Mouse (Mus musculus) naive thymus-derived CD4-positive, alpha-beta T cell, adult 2 months (primary cell): ENCODE results near the gene Wasf3.
"Not testable (repeated sequence)": the region's sequence is repeated elsewhere in the genome, so short reads cannot be mapped to it uniquely, and the experiment has no call there.

ENCODE experiments used
- DNase-seq: peaks from one replicate; pipeline ENCODE4 v3.0.0-alpha.2; 2011; ENCODE audit warnings: low read depth

Wasf3 gene

GRCm38 (mm10) chr5:146446633-146447032 lies 61.8 kb downstream of the Wasf3 start:
- DNase-seq = no peak

- DNase-seq = no peak
Observed at GRCm38 (mm10) chr5:146451592-146452254, 66.9 kb downstream of the Wasf3 start.

- DNase-seq = no peak
Observed at GRCm38 (mm10) chr5:146453556-146453955, 68.8 kb downstream of the Wasf3 start.

- no peak for DNase-seq
Observed at GRCm38 (mm10) chr5:146461612-146462011, 76.8 kb downstream of the Wasf3 start.

- no peak for DNase-seq
Observed at GRCm38 (mm10) chr5:146466663-146467062, 81.9 kb downstream of the Wasf3 start.

- no peak for DNase-seq
Observed at GRCm38 (mm10) chr5:146468311-146468710, 83.5 kb downstream of the Wasf3 start.

GRCm38 (mm10) chr5:146470821-146471220 lies 86.0 kb downstream of the Wasf3 start:
- no peak for DNase-seq

GRCm38 (mm10) chr5:146471311-146471710 lies 86.5 kb downstream of the Wasf3 start:
- no peak for DNase-seq

GRCm38 (mm10) chr5:146471821-146472220 lies 87.0 kb downstream of the Wasf3 start:
- no peak for DNase-seq

GRCm38 (mm10) chr5:146479564-146479963 lies 94.8 kb downstream of the Wasf3 start:
- peak; percentile 1 for DNase-seq

- not testable (repeated sequence) for DNase-seq
Observed at GRCm38 (mm10) chr5:146481665-146482064, 96.9 kb downstream of the Wasf3 start, which contains the start of gene Gm6408. Gene Gm6408, plus strand, starts transcription at chr5:146481965.

- DNase-seq = not testable (repeated sequence)
Observed at GRCm38 (mm10) chr5:146488959-146489358, 104.2 kb downstream of the Wasf3 start.

GRCm38 (mm10) chr5:146491063-146491462 lies 106.3 kb downstream of the Wasf3 start, which contains the start of gene Gm6370:
Gene Gm6370, plus strand, starts transcription at chr5:146491363.
- DNase-seq = not testable (repeated sequence)

- DNase-seq = not testable (repeated sequence)
Observed at GRCm38 (mm10) chr5:146502099-146502498, 117.3 kb downstream of the Wasf3 start, which contains the start of gene 4930449I24Rik. Gene 4930449I24Rik, plus strand, starts transcription at chr5:146502399.

GRCm38 (mm10) chr5:146513823-146514222 lies 129.0 kb downstream of the Wasf3 start, which contains the start of gene Gm3402:
Gene Gm3402, plus strand, starts transcription at chr5:146514123.
- not testable (repeated sequence) for DNase-seq
